Mouse (Mus musculus) ES-Bruce4 (cell line): ENCODE measurements around the gene Cyp4x1. TPM values are rescaled to one million over a fixed set of nuclear protein-coding genes. Genes with fewer than 3 reads are reported as not detected.

ENCODE experiments used
- H3K27ac ChIP-seq: 2 replicates; pipeline ENCODE4 v1.5.1; 2012; ENCODE audit warnings: low read length, inconsistent platforms; ENCODE audit not compliant: insufficient read depth
- H3K27me3 ChIP-seq: 2 replicates; pipeline ENCODE4 v1.6.1; 2012; ENCODE audit warnings: mild to moderate bottlenecking, low read length, inconsistent platforms; ENCODE audit not compliant: control insufficient read depth, poor library complexity, insufficient read depth, severe bottlenecking
- H3K36me3 ChIP-seq: 2 replicates; pipeline ENCODE4 v1.6.1; 2012; ENCODE audit warnings: inconsistent platforms, mild to moderate bottlenecking, low read length, moderate library complexity; ENCODE audit not compliant: control insufficient read depth, poor library complexity, insufficient read depth, severe bottlenecking
- H3K4me1 ChIP-seq: one replicate; pipeline ENCODE4 v1.8.1; 2011; ENCODE audit warnings: low read length; ENCODE audit not compliant: control insufficient read depth, insufficient read depth
- H3K4me3 ChIP-seq: 2 replicates; pipeline ENCODE4 v1.5.1; 2011; ENCODE audit warnings: low read depth, mild to moderate bottlenecking, low read length
- H3K9ac ChIP-seq: 2 replicates; pipeline ENCODE4 v1.6.1; 2012; ENCODE audit warnings: low read depth, mild to moderate bottlenecking, inconsistent platforms; ENCODE audit not compliant: poor library complexity, severe bottlenecking
- H3K9me3 ChIP-seq: replicated peaks from 2 replicates; pipeline ENCODE4 v1.6.1; 2012; ENCODE audit warnings: mild to moderate bottlenecking, low read length, inconsistent platforms; ENCODE audit not compliant: control insufficient read depth, poor library complexity, insufficient read depth, severe bottlenecking
- CTCF ChIP-seq: IDR thresholded peaks from one replicate; pipeline ENCODE4 v1.8.1; 2011; ENCODE audit warnings: low read depth, low read length
- EP300 ChIP-seq: IDR thresholded peaks from 2 replicates; pipeline ENCODE4 v1.6.1; 2011; ENCODE audit warnings: low read depth, low read length; ENCODE audit not compliant: insufficient read depth
- POLR2A ChIP-seq: IDR thresholded peaks from one replicate; pipeline ENCODE4 v1.8.1; 2011; ENCODE audit warnings: low read length; ENCODE audit not compliant: insufficient read depth
- polyA plus RNA-seq: library from polyadenylated mRNA; stranded (reverse); fragments of >200 nt; gene quantifications from 2 replicates; pipeline ENCODE4 v1.2.4, GENCODE M21; 2011; ENCODE audit warnings: low read depth; ENCODE audit not compliant: missing spikeins, insufficient read depth, insufficient read length

Cyp4x1 gene
- polyA plus RNA-seq, 1 experiment, result 0.52 TPM

DNA sequence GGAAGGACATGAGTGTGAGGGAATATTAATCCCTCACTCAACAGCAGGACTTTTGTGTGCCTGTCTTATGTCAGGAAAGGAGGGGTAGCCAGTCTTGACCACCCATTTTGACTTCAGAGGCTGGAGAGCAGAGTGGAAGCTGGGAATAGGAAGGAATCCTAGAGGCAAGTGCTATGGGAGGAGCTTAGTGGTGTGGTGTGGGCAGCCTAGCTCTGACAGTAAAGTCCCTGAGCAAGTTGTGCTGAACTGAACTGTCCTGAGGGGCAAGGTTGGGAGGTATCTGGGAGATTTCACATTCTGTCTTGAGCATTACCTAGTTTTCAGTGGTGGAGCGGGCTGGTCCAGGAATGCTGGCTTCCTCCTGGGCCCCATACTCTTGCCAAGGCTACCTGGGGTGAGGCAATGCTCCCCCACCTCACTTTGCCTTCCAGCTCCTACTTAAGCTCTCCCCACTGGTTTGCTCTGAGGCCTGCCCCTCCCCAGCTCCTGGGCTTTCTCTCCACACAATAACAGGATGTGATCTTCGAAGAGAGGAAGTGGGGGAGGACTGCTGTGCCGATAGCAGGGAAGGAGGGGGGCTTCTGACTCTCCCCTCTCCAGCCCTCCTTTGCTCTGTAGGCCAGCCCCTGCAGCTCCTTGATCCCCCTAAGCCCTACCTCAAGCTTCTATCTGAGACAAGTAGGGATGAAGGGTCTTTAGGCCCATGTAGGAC, 58.7 kb downstream of the Cyp4x1 start:
- no peak overlapping the region for H3K9ac ChIP-seq
- no peaks in the 10 kb centered on the region for H3K9me3 ChIP-seq
- TF ChIP-seq CTCF (no peak), EP300 (no peak), POLR2A (no peak)
- no peaks in the 10 kb centered on the region for H3K36me3 ChIP-seq
- H3K27me3 ChIP-seq, result no peaks in the 10 kb centered on the region
- no peak overlapping the region for H3K27ac ChIP-seq
- H3K4me3 ChIP-seq, result no peak overlapping the region
- no peaks in the 10 kb centered on the region for H3K4me1 ChIP-seq

DNA sequence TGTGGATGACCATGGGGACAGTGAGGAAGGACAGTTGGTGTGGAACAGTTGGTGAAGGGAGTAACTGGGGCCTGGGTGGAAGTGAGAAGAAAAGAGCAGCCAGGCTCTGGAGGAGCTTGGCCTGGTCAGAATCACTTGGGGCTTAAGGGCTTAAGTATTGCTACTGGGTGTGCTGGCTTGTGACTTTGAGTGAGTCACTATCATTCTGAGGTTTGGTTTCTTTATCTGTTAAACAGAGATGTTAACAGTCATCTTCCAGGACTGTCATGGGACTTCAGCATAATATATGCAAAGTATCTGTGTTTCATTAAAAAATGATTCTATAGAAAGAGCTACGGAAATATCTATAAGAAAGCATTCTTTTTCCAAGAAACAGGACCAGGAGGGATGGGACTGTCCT, 59.3 kb downstream of the Cyp4x1 start:
- Histone ChIP-seq H3K36me3 (no peaks in the 10 kb centered on the region), H3K4me1 (no peaks in the 10 kb centered on the region), H3K9me3 (no peaks in the 10 kb centered on the region), H3K27me3 (no peaks in the 10 kb centered on the region), H3K9ac (no peak overlapping the region), H3K4me3 (no peak overlapping the region), H3K27ac (no peak overlapping the region)
- TF ChIP-seq CTCF (no peak), POLR2A (no peak), EP300 (no peak)

DNA sequence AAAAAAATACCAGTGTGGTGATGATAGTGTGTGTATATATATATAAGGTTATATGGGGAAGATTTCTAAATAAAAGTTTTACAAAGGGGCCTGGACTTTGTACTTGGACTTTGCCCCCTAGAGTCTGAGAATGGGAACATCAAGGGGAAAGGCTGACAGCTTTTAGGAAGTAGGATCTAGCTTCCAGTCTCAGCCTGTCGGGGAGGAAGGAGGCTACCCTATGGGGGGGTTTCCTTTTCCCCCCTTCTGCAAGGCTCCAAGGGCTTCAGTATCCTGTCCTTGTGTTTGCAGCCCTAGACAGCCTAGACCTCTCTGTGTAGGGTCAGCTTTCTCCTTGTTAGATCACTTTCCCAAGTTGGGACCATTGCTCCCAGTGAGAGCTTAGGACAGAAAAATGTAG, 62.4 kb downstream of the Cyp4x1 start:
- Histone ChIP-seq H3K36me3 (no peaks in the 10 kb centered on the region), H3K9me3 (no peaks in the 10 kb centered on the region), H3K4me1 (no peaks in the 10 kb centered on the region), H3K4me3 (no peak overlapping the region), H3K27ac (no peak overlapping the region), H3K27me3 (no peaks in the 10 kb centered on the region), H3K9ac (no peak overlapping the region)
- TF ChIP-seq POLR2A, result no peak
- TF ChIP-seq EP300, result no peak
- no peak for TF ChIP-seq CTCF

DNA sequence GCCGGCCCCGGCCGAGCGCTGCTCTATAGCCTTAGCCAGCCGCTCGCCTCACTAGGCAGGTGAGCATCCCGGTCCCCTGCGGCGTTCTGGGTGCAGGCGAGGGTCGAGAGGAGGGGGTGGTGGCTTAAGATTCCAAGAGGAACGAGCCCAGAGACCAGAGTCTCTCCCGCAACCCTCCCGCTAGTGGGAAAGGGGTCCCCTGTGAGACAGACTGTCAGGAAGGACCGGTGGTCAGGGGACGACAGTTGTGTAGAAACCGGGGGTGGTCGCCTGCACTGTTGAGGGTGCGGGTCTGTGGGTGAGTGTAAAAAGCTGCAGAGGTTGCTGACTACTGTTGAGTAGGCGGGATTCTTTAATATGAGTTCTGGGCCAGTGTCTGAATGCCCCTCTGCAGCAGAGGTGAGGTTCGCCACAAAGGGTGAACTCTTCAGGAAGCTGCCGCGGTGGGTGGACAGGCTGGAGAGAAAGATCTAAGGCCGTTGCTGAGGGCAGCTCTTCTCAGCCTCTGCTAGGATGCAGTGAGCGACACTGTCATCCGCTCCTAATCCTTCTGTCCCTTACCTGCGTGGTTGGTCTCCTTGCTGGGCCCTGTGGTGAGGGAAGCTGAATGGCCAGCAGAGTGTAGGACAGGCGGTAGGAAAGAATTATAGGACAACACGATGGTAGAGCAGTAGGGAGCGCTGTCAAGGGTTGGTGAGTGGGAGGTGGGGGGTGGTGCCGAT, 70.4 kb downstream of the Cyp4x1 start:
- Histone ChIP-seq H3K27ac (no peak overlapping the region), H3K9ac (peak overlapping the region; percentile 41; the same call in 1 of the 2 replicates), H3K36me3 (no peaks in the 10 kb centered on the region), H3K4me3 (peak overlapping the region; percentile 30; the same call in 1 of the 2 replicates), H3K4me1 (no peaks in the 10 kb centered on the region), H3K9me3 (no peaks in the 10 kb centered on the region), H3K27me3 (peaks cover 8% of the 10 kb centered on the region)
- no peak for TF ChIP-seq EP300
- TF ChIP-seq POLR2A, result no peak
- TF ChIP-seq CTCF, result no peak

DNA sequence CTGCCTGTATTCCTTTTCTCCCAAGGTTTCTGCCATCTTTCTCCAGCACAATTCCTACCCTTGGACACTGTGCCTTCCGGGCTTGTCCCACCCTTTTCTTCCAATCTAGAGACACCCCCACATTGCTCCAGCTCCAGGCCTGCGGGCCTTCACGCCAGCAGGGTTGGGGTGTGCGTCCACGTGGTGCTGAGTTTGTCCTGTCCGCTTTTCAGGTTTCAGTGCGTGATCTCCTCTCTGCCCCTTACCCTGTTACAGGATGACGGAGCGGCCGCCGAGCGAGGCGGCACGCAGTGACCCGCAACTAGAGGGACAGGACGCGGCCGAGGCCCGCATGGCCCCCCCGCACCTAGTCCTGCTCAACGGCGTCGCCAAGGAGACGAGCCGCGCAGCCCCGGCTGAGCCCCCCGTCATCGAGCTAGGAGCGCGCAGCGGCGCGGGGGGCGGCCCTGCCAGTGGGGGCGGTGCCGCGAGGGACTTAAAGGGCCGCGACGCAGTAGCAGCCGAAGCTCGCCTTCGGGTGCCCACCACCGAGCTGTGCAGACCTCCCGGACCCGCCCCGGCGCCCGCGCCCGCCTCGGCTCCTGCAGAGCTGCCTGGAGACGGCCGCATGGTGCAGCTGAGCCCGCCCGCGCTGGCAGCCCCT, 71.1 kb downstream of the Cyp4x1 start:
- H3K4me3 ChIP-seq, result peak overlapping the region; percentile 30
- no peak overlapping the region for H3K27ac ChIP-seq
- no peaks in the 10 kb centered on the region for H3K9me3 ChIP-seq
- H3K27me3 ChIP-seq, result peaks cover 14% of the 10 kb centered on the region
- no peaks in the 10 kb centered on the region for H3K36me3 ChIP-seq
- no peaks in the 10 kb centered on the region for H3K4me1 ChIP-seq
- TF ChIP-seq CTCF (no peak), EP300 (no peak), POLR2A (no peak)
- peak overlapping the region; percentile 41; the same call in 1 of the 2 replicates for H3K9ac ChIP-seq
